Mouse (Mus musculus): ENCODE results near the gene Isg20l2.

- TF ChIP-seq CTCF (IDR thresholded peaks at IDR 0.05; ENCODE audit: low read depth, low read length) (no peak), POLR2A (IDR thresholded peaks at IDR 0.05; ENCODE audit: extremely low read depth, insufficient read depth, low read length) (no peak)
Observed at GRCm38 (mm10) chr3:87907906-87908305, 22.2 kb upstream of the Isg20l2 start.
